Mouse (Mus musculus): ENCODE measurements around the gene Aip.
"Not testable (repeated sequence)": the region's sequence is repeated elsewhere in the genome, so short reads cannot be mapped to it uniquely, and the experiment has no call there.

The Aip gene

DNA sequence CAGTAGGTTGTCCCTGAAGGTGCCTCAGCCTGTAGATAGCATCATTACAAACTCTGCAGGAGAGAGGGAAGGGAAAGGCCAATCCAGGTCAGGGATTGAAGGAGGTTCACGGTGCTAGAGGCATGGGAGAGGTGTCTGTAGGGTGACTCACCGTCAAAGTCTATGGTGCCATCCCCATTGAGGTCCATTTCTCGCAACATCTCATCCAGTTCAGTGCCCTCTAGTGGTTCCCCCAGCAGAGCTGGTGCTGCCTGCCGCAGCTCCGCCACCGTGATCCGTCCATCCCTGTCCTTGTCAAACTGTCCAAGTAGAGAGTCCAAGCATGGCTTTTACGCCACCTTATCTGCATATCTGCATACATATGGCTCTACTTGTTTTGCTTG, 10.3 kb upstream of the Aip start:
- DNase-seq (ENCODE audit: low spot score in 2 of 2), result not testable (repeated sequence)

DNA sequence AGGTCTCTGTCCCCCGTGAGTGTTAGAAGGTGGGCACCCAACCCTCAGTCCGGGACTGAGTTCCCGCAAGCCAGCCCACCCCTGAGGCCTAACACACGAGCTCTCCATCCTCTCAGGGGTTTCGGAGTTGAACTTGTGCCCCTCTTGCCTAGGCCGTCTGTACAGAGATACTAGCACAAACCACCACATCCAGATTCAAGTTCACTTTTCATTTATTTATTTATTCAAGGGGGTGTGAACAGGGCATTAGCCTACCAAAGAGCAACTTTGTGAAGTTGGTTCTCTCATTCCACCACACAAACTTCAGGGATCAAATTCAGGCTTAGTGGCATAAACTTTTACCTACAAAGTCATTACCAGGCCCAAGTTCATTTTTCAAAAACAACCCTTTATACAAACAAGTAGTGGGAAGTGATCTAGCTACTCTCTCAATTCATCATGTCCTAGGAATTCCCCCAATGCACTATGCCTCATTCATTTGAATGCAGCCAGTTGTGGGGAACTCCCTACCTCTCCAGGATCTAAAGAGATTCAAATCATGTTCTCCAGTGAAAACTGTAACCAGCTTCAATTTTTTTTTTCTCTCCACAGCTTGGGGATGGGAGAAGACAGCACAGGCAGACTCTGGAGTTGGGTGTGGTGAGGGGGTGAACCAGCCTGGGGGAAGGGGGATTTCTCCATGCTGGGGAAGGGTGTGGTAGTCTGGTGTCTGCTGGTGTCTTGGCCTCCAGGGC, 9.7 kb upstream of the Aip start:
- not testable (repeated sequence) for DNase-seq (ENCODE audit: low spot score in 2 of 2)

DNA sequence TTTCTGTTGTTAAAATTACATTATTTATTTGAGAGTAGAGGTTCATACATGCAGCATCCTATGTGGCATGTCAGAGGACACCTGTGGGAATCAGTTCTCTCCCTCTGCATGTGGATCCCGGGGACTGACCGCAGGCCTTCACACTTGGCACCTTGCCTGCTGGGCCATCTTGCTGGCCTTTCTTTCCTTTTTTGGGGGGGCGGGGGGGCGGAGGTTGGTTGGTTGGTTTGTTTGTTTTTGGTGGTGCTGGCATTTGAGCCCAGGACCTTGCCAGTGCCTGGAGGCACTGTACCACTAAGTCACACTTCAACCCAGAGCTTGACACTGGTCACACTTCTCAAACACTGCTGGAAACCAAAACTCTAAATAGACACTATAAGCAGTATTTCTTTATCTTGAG, 8.7 kb upstream of the Aip start:
- no peak for DNase-seq (ENCODE audit: low spot score in 2 of 2)

- DNase-seq (ENCODE audit: low spot score in 2 of 2), result no peak
These were observed 6.1 kb upstream of the Aip start for GRCm38 (mm10) chr19:4131768-4132167.

DNA sequence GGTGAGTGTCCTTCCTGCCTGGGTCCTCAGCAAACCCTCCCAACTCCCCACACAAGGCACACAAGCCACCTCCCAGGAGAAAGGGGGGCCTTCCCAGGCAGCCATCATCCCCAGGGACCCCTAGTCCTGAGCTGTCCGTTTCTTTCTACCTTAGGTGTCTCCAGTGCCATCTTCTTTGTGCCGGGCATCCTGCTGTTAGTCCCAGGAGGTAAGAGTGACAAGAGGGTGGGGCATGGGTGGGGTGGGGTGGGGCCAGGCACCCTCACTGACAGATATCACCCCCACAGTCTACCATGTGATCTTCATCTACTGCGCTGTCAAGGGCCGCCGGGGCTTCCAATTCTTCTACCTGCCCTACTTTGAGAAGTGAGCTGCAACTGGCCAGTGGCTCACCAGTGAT, 5.4 kb upstream of the Aip start:
- peak in 1 of 2 experiments; percentile 73 for DNase-seq (ENCODE audit: low spot score in 2 of 2)

GRCm38 (mm10) chr19:4130106-4130505, 4.4 kb upstream of the Aip start:
- DNase-seq (ENCODE audit: low spot score in 2 of 2), result no peak

DNA sequence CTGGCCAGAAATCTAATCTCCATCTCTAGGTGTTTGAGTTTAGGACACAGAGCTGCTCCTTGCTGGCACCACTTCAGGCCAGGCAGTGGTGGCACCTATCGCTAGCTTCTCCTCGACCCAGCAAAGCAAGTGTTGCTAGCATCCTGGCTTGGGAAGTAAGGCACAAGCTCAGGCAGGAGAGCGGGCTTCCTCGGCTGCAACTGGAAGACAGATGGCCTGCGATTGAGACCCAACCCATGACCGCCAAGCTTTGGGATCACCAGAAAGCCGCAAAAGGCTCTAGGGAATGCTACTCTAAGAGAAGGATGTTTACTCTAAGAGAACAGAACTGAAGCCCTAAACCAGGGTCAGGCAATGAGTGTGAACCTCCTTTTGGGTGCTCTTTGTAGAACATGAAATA, 3.8 kb upstream of the Aip start:
- no peak for DNase-seq (ENCODE audit: low spot score in 2 of 2)

DNA sequence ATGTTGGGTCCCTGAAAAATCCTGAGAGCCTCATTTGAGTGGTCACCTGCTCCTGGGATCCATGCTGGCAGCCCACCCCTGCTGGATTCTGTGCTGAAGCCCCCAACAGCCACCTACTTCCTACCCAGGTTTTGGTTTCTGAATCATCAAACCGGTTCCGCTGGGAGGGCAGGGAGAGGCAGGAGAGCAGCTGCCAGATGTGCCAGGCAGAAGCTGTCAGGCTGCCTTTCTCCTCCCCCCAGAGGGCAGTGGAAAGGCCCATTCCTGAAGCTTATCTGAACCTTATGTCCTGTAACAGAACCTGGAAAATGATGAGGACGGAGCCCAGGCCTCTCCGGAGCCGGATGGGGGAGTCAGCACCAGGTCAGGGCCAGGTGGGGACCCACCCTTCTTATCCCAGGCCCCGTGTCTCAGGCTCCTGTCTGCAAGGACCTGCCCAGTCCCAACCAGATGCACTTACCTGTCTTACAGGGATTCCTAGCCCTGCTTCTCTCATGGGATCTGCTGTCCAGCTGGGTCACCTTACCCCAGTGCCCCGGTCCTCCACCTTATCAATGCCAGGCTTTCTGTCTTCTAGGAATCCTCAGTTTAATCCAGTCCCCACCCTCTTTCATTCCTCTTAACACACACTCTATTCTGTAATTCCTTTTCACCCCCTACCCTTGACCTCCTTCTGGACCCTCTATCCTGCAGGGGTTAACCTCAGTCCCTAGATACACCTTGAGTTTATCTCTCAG, 1.3 kb upstream of the Aip start:
- no peak for DNase-seq (ENCODE audit: low spot score in 2 of 2)

DNA sequence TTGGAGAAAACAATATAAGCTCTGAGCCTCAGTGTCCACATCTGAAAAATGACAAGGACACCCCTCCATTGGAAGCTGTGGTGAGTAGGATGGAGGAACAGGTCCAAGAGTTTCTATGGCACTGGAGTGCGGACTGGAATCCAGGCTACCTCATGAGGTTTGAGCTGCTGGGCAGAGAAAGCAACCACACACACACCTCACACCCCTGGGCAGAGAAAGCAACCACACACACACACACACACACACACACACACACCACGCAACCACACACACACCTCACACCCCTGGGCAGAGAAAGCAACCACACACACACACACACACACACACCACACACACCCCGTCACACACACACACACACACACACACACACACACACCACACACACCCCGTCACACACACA, 390 bp downstream of the Aip start:
- not testable (repeated sequence) for DNase-seq (ENCODE audit: low spot score in 2 of 2)

DNA sequence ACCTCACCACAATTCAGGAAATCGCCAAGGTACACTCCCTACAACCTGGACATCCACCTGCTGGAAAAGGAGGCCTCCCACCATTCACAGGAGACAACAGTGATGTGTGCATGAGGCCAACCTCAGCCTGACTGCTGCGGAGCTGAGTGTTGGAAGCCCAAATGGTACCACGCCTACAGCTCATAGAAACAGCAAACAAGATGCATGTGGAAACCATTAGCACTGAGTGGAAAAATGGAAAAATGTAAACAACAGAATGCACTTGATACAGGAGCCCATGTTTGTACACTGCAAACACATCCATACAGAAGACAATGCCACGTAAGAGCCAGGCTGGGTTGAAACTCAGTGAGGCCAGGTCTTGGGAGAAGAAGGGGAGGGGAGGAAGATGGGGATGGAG, 1.2 kb downstream of the Aip start:
- no peak for DNase-seq (ENCODE audit: low spot score in 2 of 2)

- no peak for DNase-seq (ENCODE audit: low spot score in 2 of 2)
These were observed 3.0 kb downstream of the Aip start for GRCm38 (mm10) chr19:4122411-4123370.

DNA sequence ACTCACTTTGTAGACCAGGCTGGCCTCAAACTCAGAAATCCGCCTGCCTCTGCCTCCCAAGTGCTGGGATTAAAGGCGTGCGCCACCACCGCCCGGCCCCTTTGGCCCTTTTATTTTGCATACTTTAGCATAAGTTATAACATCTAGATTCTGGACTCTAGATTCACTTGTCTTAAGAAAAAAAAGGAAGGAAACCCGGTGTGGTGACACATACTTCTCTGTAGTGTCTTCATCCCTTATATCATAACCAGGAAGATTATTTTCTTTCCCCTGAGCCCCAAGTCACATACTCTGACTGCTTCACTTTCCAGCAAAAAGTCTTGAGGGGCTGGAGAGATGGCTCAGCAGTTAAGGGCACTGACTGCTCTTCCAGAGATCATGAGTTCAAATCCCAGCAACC, 3.8 kb downstream of the Aip start:
- not testable (repeated sequence) for DNase-seq (ENCODE audit: low spot score in 2 of 2)

DNA sequence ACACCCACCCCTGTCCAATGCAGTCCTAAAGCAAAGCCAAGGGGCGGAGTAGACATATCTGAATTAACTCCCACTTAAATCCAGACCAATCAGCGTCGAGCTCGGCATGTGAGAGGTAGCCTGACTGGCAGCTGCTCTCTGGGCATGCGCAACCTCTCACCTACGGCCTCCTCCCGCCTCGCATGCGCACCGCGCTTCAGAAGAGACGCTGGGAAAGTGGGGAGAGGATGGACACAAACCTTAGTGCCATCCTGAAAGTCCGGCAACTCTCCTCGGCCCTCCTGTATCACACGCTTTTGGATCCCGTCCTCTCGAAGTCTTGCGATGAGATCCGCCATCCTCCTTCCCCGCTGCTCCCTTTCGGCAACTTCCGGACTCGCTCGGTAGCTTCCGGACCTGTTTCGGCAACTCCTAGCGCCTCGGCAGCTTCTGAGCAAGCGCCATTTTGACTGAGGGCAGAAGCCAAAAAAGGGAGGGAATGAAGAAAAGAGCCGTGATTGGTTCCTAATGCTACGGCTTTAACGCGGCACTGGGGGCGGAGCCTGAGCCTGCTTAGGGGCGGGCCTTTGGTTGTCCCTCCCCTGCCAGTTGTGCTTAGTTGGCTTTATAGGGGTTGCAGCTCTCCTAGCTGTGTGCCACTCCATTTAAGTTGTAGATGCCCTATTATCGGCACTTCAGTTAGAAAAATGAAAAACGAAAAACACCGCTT, 4.4 kb downstream of the Aip start:
- peak; percentile 97 to 98 for DNase-seq (ENCODE audit: low spot score in 2 of 2)

DNA sequence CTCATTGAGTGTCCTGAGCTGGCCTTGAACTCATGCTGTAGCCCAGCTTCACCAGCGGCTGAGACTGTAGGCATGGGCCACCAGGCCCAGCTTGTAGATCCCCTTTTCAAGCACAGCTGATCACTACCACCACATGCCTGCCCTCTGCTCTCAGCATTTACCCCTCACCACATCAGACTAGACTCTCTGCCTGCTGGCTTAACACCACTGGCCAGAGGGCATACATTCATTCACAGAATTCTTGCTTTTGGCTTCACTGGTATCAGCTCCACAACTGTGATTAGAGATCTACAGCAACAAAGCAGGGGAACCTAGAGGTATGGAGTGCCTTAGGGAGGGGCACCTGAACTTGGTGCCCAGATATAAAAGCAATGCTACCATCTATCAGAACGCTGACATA, 5.2 kb downstream of the Aip start:
- no peak for DNase-seq (ENCODE audit: low spot score in 2 of 2)

- no peak for DNase-seq (ENCODE audit: low spot score in 2 of 2)
These were observed 5.8 kb downstream of the Aip start for GRCm38 (mm10) chr19:4119716-4120487.

GRCm38 (mm10) chr19:4118350-4118749, 7.3 kb downstream of the Aip start:
- DNase-seq (ENCODE audit: low spot score in 2 of 2), result no peak

DNA sequence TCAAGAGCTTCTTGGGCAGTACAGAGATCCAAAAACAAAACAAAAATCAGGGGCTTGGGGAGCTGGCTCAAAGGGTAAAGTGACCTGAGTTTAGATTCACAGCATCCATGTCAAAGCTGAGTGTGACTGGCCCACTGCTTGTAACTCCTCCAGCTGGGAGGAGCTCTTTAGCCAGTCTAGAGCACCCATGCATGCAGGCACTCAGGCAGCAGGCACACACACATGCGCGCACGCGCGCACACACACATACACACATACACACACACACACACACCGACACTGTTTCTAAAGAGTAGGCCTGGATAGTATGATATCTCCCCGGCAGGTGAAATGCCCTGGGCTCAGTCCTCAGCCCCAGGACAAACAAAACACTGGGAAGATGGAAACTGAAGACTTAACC, 8.7 kb downstream of the Aip start:
- no peak for DNase-seq (ENCODE audit: low spot score in 2 of 2)

DNA sequence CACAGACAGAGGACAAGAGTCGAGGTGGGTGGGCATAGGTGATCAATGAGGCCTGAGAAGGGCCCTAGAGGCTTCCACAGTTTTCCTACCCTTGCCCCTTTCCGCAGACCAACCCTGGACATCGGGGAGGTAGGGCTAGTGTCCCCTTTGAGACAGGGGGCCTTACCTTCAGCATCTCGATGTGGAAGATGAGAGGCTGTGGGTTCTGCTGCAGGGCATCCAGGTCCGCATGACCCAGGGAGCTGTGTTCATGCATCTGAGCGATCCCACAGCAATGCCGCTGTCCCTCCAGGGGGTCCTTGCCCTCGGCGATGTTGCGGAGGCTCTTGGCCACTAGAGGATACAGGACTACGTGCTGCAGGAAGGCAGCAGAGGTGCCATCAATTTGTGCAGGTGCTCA, 9.8 kb downstream of the Aip start:
- DNase-seq (ENCODE audit: low spot score in 2 of 2), result no peak

- no peak for DNase-seq (ENCODE audit: low spot score in 2 of 2)
These were observed 10.5 kb downstream of the Aip start for GRCm38 (mm10) chr19:4115144-4115543.

DNA sequence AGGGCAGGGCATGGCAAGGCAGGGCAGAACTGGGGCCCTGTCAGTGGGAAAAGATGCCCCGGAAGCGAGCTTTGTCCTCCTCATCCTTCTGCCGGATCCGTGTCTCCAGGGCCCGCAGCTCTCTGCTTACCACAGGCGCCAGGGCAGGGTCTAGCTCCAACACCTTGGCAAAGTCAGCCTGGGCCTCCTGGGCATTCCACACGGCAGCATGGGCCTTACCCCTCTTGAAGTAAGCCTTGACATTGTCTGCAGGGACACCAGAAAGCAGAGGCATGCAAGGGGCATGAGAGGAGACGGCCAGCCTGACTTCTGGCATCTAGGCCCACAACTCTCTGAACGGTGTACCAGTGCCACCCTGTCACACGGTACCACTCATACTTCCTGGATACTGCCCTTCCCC, 11.1 kb downstream of the Aip start:
- DNase-seq (ENCODE audit: low spot score in 2 of 2), result no peak

GRCm38 (mm10) chr19:4113806-4114230, 11.8 kb downstream of the Aip start:
- peak; percentile 66 to 80 for DNase-seq (ENCODE audit: low spot score in 2 of 2)

Measured in spleen, postnatal 4 days (tissue).